Mouse (Mus musculus) CH12.LX (cell line): ENCODE data around the gene Rassf10. TPM values are rescaled to one million over a fixed set of nuclear protein-coding genes. Genes with fewer than 3 reads are reported as not detected.

ENCODE experiments used
- DNase-seq: peaks from one replicate; pipeline ENCODE4 v3.0.0-alpha.2; 2013; ENCODE audit errors: extremely low read depth
- H3K27ac ChIP-seq: 2 replicates; pipeline ENCODE4 v1.5.1; 2012; ENCODE audit warnings: low read depth, mild to moderate bottlenecking, control low read depth, moderate library complexity; ENCODE audit not compliant: insufficient read depth
- H3K27me3 ChIP-seq: replicated peaks from 2 replicates; pipeline ENCODE3; 2012; ENCODE audit warnings: inconsistent platforms
- H3K36me3 ChIP-seq, 2 experiments: replicated peaks in 1 of 2; 2 replicates each; pipeline versions ENCODE3 to v1.6.1; 2012; ENCODE audit warnings: inconsistent platforms in 1 of 2, low read length in 1 of 2, mild to moderate bottlenecking in 1 of 2, mixed read lengths in 1 of 2, moderate library complexity in 1 of 2; ENCODE audit not compliant: control insufficient read depth in 1 of 2, insufficient read depth in 1 of 2
- H3K4me1 ChIP-seq, 2 experiments: 2 replicates each; pipeline ENCODE4 v1.6.1; 2012; ENCODE audit warnings: inconsistent platforms in 1 of 2, moderate library complexity in 1 of 2; ENCODE audit not compliant: insufficient read depth in 2 of 2, control insufficient read depth in 1 of 2
- H3K4me2 ChIP-seq: 2 replicates; pipeline ENCODE4 v1.6.1; 2012; ENCODE audit warnings: low read depth, mild to moderate bottlenecking, control low read depth; ENCODE audit not compliant: poor library complexity, insufficient read depth, severe bottlenecking
- H3K4me3 ChIP-seq, 3 experiments: fragments of 150-350 bp in 1 of 3; sonication (generic) in 1 of 3; replicated peaks in 1 of 3; 2 replicates each; pipeline versions ENCODE3 to v1.5.1; 2011 to 2012; ENCODE audit warnings: low read depth in 2 of 3, low read length in 2 of 3, mild to moderate bottlenecking in 2 of 3, moderate library complexity in 2 of 3, control low read depth in 1 of 3, improper control_type of control experiment in 1 of 3, inconsistent platforms in 1 of 3, mixed read lengths in 1 of 3; ENCODE audit not compliant: poor library complexity in 1 of 3
- H3K79me2 ChIP-seq: replicated peaks from 2 replicates; pipeline ENCODE4 v1.6.1; 2012; ENCODE audit warnings: mild to moderate bottlenecking, moderate library complexity; ENCODE audit not compliant: control insufficient read depth, poor library complexity, insufficient read depth, severe bottlenecking; ENCODE audit errors: extremely low read depth
- H3K9ac ChIP-seq: 2 replicates; pipeline ENCODE4 v1.6.1; 2012; ENCODE audit warnings: low read depth, mild to moderate bottlenecking, control low read depth, moderate library complexity; ENCODE audit not compliant: insufficient read depth
- H3K9me3 ChIP-seq: replicated peaks from 2 replicates; pipeline ENCODE3; 2012; ENCODE audit warnings: low read length, inconsistent platforms, mixed read lengths
- E2F4 ChIP-seq: IDR thresholded peaks from 2 replicates; pipeline ENCODE4 v1.6.1; 2011; ENCODE audit warnings: low read depth, low read length, improper control_type of control experiment; ENCODE audit not compliant: insufficient replicate concordance
- KAT2A ChIP-seq: IDR thresholded peaks from 2 replicates; pipeline ENCODE4 v1.6.1; 2012; ENCODE audit warnings: low read length, improper control_type of control experiment, inconsistent platforms; ENCODE audit not compliant: insufficient replicate concordance
- MAFK ChIP-seq: IDR thresholded peaks from 2 replicates; pipeline ENCODE4 v1.6.1; 2011; ENCODE audit warnings: low read length, improper control_type of control experiment; ENCODE audit not compliant: insufficient replicate concordance
- SMC3 ChIP-seq: IDR thresholded peaks from 2 replicates; pipeline ENCODE4 v1.6.1; 2011; ENCODE audit warnings: low read depth, low read length, improper control_type of control experiment
- TBP ChIP-seq: conservative IDR thresholded peaks from 2 replicates; pipeline ENCODE4 v1.6.1; 2011; ENCODE audit warnings: low read depth, low read length, improper control_type of control experiment
- UBTF ChIP-seq: IDR thresholded peaks from 2 replicates; pipeline ENCODE4 v1.6.1; 2012; ENCODE audit warnings: low read depth, mild to moderate bottlenecking, inconsistent platforms, low read length, improper control_type of control experiment, moderate library complexity
- ZNF384 ChIP-seq: IDR thresholded peaks from 2 replicates; pipeline ENCODE4 v1.6.1; 2012; ENCODE audit warnings: low read depth, low read length, improper control_type of control experiment, inconsistent platforms
- dilution Hi-C: fragments of 300-500 bp; cut with MboI; formaldehyde crosslinking; loops from 2 replicates; pipeline ENCODE4 v1.14.3; 2020; ENCODE audit warnings: low sequenced_read_pairs; ENCODE audit not compliant: extremely low pct_unique_long_range_greater_than_20kb, extremely low pct_ligation_motif_present
- in situ Hi-C: fragments of 300-500 bp; cut with MboI; formaldehyde crosslinking; loops from 3 replicates; pipeline ENCODE4 v1.14.3; 2019; ENCODE audit warnings: low sequenced_read_pairs, low pct_ligation_motif_present, low pct_unique_long_range_greater_than_20kb, mixed read lengths
- polyA plus RNA-seq: library from polyadenylated mRNA; unstranded; fragments of >175 nt; gene quantifications from 2 replicates; pipeline ENCODE4 v1.2.1, GENCODE M21; 2012; ENCODE audit warnings: low read depth; ENCODE audit not compliant: insufficient read length
- total RNA-seq, 2 experiments: library from RNA; depleted of rRNA; stranded (reverse); fragments of 300-350 nt in 1 of 2; fragments of >200 nt in 1 of 2; gene quantifications; 2 replicates each; pipeline ENCODE4 v1.2.3; 2012 to 2014

The Rassf10 gene
- total and polyA plus RNA-seq, 3 experiments: not detected

DNA sequence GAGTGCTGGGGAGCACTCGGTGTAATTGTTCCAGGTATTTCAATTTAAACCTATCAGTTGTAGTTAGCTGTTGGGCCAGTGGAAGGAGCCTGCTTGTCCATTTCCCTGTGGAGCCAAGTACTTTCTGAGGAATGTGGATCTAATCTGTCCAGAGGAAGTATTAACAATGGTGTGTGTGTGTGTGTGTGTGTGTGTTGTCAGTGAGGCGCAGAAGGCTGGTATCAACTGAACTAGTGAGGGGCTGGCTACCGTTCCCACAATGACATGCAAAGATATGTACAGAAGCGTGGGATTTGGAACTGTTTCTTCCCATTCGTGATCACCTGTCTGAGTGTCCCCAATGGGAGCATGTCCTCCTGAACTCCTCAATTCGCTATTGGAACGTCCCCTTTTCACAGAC lies 3.2 kb downstream of the Rassf10 start:
- in situ Hi-C loops: no loop called here
- Histone ChIP-seq H3K9me3 (peaks cover 15% of the 10 kb centered on the region), H3K27ac (no peak overlapping the region), H3K36me3 (no peaks in the 10 kb centered on the region), H3K4me2 (no peak overlapping the region), H3K9ac (no peak overlapping the region), H3K4me1 (peaks cover 0 to 7% of the 10 kb centered on the region in 2 experiments; a peak in 2 of 4 replicates), H3K27me3 (no peaks in the 10 kb centered on the region), H3K79me2 (no peaks in the 10 kb centered on the region), H3K4me3 (no peak overlapping the region)
- dilution Hi-C loops: no loop called here
- no peak for DNase-seq
- TF ChIP-seq ZNF384 (no peak), SMC3 (no peak)

DNA sequence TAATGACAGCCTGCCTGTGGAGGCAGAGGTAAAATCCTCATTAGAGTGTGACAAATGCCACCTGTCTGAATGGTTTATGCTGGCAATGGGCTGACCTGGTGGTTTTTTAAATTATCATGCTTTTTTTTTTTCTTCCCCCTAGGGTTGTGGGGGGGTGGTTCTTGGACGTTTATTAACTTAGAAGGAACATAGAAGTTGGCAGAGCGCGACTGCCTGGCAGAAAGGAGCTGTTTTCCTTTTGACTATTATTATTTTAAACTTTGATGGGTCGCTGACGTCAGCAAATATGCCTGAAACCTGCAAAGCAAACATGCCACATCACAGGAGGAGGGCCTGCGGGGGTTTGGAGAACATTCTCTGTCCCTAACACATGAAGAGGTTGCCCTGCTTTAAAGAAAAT lies 3.9 kb downstream of the Rassf10 start:
- peaks cover 15% of the 10 kb centered on the region for H3K9me3 ChIP-seq
- DNase-seq: no peak
- no peaks in the 10 kb centered on the region for H3K36me3 ChIP-seq
- TF ChIP-seq MAFK (peak; percentile 54; the same call in 1 of the 2 replicates), UBTF (no peak), ZNF384 (0 out of 2 replicates have a peak, but pooled peaks have one; percentile 14)
- TF ChIP-seq, all 38 proteins: peak for 2
- Histone ChIP-seq H3K27me3 (no peaks in the 10 kb centered on the region), H3K9ac (no peak overlapping the region), H3K4me1 (peaks cover 0 to 7% of the 10 kb centered on the region in 2 experiments; a peak in 2 of 4 replicates), H3K4me3 (no peak overlapping the region), H3K27ac (no peak overlapping the region), H3K4me2 (no peak overlapping the region), H3K79me2 (no peaks in the 10 kb centered on the region)
- dilution Hi-C loops: no loop called here
- in situ Hi-C loops: no loop called here

DNA sequence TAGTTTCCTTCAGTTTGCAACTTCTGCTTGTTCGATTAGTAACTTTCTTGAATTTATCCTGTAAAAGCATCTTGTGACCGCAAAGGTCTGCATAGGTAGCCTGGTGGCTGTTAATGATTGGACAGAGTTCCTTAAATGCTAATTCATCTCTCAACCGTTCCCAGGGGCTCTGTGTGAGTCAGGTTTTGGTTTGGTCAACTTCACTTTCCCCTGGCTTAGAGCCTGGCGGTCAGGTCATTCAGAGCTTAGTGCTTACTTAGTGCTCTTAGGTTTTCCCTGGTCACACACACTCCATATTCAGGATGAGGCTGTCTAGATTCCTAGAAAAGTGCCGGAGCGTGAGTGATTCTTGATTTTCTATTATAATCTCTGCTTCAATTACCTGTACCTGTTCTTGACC lies 12.6 kb downstream of the Rassf10 start:
- Histone ChIP-seq H3K9me3 (peaks cover 7% of the 10 kb centered on the region), H3K4me1 (no peaks in the 10 kb centered on the region), H3K9ac (no peak overlapping the region), H3K4me2 (no peak overlapping the region), H3K4me3 (no peak overlapping the region), H3K27me3 (no peaks in the 10 kb centered on the region)
- DNase-seq: no peak
- in situ Hi-C loops: no loop called here
- no peak for TF ChIP-seq KAT2A
- TF ChIP-seq, all 38 proteins: peak for 0
- Histone ChIP-seq H3K79me2 (no peaks in the 10 kb centered on the region), H3K27ac (no peak overlapping the region), H3K36me3 (no peaks in the 10 kb centered on the region)
- dilution Hi-C loops: no loop called here

DNA sequence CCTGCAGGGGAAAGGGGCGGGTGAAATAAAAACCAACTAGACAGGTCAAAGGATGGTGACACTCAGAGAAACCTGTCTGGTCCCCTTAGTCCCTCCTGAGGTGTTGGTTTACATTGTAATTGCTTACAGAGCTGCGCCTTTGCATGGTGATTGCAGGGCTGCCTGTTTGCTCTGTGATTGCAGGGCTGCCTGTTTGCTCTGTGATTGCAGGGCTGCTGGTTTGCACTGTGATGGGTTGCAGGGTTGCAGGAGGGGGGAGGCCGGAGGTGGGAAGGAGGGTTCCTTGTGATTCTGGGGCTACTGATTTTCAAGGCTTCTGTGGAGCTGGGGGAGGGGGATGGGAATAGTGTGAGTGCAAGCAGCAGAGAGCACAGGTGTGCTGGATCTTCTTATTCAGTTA lies 13.0 kb downstream of the Rassf10 start:
- TF ChIP-seq TBP (no peak), E2F4 (no peak)
- TF ChIP-seq, all 38 proteins: peak for 0
- no peak overlapping the region for H3K4me2 ChIP-seq
- dilution Hi-C loops (no loop called here), in situ Hi-C loops (no loop called here)
- H3K36me3 ChIP-seq: no peaks in the 10 kb centered on the region
- no peak for DNase-seq
- H3K9ac ChIP-seq: no peak overlapping the region
- peaks cover 7% of the 10 kb centered on the region for H3K9me3 ChIP-seq
- H3K27me3 ChIP-seq: no peaks in the 10 kb centered on the region
- no peaks in the 10 kb centered on the region for H3K79me2 ChIP-seq
- no peak overlapping the region for H3K27ac ChIP-seq
- no peaks in the 10 kb centered on the region for H3K4me1 ChIP-seq
- no peak overlapping the region for H3K4me3 ChIP-seq
